Mouse (Mus musculus): ENCODE results near the gene Tex9. TPM values are rescaled to one million over a fixed set of nuclear protein-coding genes. Genes with fewer than 3 reads are reported as not detected.
"Not testable (repeated sequence)": the region's sequence is repeated elsewhere in the genome, so short reads cannot be mapped to it uniquely, and the experiment has no call there.

Gene Tex9
- total RNA-seq, 1 experiment from 2014 or later: 6.7 TPM

DNA sequence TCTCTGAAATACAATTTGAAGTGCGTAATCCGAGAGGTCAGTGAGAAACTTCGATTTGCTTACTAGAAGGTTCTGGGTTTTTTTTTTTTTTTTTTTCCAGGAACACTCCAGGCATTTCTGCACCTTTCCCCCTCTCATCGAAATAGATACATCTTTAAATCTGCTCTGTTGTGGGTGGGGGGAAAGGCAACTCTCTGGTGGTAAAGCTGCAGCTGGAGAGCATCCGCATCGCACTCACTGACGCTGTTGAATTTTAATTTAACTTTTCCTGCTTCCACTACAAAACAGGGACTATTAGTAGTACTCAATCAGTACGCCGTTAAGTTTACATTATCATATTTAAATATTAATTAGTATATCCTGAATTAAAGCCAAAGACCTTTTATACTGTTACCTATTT is 53.3 kb downstream of the Tex9 start:
- no peak for DNase-seq

DNA sequence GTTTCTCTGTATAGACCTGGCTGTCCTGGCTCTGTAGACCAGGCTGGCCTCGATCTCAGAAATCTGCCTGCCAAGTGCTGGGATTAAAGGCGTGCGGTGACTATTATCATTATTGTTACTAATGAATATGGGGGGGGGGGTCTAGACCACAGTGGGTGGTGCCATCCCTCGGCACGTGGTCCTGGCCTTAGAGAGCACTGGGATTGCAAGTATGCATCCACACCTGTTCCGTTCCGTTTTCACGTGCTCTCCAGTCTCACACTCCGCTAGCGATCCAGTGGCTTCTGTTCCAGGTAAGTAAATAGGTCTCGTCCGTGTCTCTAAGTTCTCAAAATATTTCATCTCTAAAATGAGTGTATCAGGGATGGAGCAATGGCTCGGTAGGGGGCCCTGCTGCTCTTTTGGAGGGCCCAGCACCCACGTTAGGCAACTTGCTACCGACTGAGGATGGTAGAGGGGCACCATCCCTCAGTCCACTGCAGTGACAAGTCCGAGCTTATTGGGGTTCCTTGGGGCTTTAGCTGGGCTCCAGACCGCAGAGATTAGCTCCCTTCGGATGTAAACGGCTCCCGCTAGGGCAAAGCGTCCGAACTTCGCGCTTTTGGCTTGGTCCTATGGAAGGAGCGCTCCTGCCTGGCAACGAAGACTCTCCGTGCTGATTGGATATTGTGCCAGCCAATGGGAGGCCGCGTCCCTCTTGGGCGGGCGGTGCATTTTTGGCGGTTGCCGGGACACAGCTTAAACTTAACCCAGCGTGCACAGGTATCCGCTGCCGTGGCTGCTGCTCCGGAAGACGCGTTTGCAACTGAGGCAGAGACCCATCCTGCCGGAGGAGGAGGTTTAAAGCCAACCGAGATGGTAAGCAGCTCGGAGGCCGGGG is 54.0 kb downstream of the Tex9 start, which contains the start of gene Mns1:
Gene Mns1 (plus strand): TSS at position 190 of the 880 bp plus-strand sequence.
- peak; percentile 96 for DNase-seq

DNA sequence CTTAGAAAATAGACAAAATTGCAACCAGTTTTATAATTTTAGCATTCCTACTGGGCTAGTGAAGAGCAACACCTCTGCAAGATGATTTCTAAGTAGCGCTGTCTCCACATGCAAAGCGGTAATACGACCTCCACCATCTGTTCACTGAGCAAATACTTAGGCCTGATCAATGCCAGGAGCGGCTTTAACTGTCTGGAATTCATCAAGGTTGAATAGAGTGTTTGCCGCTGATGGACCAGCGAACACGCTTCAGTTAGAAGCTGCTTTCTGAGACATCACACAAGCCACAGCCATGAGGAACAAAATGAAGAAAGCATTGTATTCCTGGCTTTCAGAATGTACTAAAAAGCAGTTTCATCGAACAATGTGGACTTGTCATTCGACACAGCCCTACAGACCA is 57.1 kb downstream of the Tex9 start:
- no peak for DNase-seq

DNA sequence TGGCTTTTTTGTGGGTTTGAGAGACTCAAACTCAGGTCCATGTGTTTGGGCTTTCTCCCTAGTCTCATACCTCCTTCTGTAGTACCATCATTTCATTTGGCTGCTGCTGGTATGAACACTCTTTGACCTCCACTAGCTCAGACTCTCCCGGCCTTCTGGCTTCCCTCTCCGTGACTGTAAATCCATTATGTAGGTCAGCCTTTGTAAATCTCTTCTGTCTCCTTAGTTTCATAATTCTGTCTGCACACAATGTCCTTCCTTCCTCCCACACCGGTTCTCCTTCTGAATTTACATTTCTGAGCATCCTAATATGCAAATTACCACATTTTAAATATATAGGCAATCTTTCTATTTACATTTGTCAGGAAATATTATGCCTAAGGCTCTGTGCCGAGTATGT is 64.2 kb downstream of the Tex9 start:
- peak; percentile 23 for DNase-seq

DNA sequence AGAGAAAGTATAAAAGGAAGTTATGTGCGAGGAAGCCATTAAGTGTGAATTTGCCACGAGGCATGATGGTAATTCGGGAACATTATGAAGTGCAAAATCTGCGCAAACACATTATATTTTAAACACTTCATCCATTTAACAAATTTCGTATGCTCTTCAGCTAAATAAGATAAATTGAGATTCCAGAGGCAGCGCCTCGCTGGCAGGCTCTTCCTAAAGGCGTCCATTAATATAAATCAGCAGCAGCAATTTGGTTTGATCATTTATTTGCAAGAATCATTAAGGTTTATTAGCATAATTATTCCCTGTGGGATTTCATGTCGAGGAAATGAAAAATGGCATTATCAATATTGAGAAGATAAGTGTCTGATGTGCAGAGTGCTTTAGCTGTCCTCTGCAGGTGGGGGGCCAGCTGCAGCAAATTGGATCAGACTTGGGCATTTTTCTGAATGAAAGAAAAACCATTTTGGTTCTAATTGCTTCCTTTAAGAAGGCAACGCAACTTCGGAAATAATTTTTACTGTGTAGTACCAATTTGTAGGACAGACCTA is 66.6 kb downstream of the Tex9 start:
- DNase-seq: no peak

DNA sequence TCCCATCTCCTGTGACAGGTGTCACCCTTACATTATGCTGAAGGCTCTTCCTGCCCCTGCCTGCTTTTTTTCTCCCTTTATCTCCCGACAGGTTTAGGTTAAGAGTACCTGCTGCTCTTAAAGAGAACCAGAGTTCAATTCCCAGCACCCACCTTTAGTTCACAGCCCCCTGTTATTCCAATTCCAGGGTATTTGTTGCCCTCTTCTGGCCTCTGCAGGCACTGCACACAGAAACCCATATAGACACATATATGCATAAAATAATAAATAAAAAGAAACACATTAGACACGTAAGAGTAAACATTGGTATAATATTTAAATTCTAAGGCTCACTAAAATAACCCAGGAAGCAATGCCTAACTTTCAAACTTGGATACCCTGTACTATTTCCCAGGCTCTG is 69.3 kb downstream of the Tex9 start:
- DNase-seq: no peak

DNA sequence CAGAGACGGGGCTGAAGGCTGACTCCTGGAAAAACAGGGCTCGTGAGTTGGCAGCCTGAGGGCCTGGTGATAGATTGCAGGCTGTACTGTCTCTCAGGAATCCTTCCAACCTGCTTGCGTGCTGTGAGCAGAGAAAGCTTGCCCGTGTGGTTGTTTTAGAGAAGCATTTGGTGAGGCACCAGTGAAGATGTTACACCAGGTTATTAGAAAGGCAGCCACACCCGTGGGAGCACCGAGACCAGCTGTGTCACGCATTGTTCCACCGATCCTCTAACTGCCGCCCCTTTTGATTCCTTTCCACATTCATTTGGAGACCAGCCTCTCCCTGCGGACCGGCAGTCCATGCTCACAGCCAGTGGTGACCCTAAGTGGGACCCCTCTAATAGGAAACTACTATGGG is 69.7 kb downstream of the Tex9 start:
- DNase-seq: no peak

DNA sequence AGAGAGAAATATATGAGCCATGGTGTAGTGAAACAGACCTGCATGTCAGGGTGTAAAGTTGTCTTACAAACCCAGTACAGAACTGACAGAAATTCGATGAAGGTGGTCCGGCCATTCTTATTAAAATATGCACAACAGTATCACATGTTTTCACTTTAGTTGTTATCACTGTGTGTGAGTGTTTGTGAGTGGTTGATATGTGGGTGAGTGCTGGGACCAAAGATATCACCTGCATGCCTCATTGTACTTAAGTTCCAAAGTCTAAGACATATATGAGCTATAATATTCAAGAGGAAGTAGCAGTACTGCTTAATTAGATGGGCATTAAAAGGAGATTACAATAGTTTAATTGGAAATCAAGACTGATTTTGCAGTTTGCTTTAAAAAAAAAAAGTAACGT is 71.5 kb downstream of the Tex9 start:
- DNase-seq: no peak

DNA sequence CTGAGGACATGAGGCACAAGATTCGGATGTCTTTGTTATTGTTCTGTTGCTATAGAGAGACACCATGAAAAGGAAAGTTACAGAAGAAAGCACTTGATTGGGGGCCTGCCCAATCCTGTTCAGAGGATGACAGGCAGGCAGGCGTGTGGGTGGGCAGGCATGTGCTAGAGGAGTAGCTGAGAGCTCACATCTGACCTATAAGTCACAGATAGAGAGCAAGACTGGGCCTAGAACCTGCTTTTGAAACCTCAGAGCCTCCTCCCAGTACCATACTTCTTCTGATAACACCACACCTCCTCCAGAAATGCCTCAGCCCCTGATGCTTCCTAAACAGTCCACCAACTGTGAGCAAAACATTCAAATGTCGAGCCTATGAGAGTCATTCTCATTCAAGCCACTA is 73.6 kb downstream of the Tex9 start:
- DNase-seq: no peak

DNA sequence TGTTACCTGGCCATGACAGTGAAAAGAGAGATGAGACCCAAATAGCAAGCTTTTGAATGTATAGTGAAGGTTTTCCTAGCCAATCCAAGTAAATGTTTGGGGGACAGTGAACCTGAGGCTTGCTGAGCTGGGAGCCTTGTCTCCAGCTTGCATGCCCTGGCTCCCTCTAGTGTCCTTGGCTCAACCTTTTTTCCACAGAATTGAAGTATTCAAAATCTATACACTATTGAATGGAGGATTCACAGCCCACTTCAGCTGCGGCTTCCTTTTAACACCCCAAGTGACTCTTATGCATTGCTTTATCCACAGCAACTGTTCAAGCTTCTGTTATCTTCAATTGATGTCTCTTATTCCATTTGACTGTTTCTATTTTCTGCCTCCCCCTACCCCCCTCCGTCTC is 80.3 kb downstream of the Tex9 start:
- DNase-seq: no peak

DNA sequence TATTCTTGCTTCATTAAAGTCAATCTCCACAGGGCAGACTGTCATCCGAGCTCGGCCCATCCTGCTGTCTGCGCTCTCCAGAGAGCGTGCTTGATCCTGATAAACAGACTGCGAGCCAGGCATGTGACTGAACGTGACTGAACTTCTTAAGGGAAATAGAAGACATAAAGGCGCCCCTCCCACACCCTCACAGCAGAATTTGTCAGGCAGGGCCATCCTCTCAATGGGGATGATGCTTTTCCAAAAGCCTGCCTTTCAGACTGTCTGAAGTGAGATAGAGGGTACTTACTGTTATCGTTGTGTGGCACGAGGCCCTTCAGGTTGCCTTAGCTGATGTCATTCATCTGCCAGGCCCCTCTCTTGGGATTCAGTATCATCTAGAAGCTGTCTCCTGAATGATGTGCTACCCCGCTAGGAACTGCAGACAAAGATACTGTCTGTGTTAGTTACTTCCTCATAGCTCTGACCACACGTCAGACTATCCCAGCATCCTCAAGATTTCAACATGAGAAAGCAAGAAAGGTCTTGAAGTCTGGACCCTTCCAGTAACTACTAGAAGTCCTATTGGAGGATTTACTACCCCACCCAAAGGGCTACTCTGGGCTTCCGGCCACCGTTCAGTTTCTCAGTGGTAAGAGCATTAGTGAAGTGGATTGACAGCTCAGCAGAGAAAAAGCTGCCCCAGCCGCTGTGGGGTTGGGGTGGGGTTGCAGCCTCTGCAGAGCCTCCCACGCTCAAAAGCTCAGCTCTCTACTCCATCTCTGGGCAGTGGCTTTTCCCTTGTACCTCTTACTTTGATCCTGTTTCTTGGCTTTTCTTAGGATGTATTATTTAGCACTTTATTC is 82.4 kb downstream of the Tex9 start:
- no peak for DNase-seq

DNA sequence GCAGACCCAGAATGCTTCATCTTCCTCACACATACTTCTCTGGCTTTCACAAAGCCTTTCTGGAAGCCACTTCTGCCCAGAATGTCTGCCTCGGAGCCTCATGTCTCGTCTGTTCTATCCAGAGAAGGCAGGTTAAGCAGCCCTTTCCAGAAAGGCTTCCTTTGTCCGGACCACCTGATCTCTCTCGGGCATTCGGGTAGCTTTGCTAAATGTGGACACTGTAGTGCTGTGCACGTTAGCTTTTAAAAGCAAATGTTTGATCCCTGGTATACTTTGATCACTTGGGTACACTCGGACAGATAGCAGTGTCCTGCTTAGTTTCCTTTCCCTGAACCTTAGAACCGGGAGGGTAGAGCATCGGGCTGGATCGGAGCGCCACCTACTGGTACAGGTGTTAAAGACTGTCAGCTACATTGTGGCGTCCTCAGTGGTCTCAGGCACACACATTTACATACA is 83.9 kb downstream of the Tex9 start:
- peak; percentile 84 for DNase-seq

DNA sequence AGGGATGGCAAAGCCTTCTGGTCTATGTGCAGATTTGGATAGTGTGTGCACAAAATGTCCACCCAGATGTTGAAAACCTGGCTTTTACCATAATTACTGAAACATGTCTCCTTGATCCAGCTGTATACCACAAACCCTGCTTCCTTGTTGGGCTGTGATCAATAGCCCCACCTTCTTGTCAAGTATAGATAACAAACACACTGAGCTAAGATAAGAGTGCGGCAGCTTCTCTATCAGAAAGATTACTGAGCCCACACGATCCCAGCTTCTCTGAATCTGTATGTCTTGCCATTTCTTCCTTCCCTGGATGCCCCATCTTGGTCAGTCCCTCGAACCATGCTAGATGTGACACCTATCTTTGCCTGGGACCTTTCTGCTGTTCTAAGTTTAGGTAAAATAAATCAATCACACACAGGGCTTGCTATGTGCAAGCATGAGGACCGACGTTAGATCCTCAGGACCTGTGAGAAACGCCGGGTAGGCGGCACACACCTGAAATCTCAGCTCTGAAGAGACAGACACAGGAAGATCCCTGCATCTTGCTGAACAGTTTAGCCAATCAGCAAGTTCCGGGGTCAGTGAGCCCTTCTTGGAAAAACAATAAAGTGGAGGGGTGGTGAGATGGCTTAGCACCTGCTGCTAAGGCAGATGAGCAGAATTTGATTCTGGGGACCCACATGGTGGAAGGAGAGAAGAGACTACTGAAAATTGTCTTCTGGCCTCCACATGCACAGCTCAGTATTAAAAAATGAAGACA is 86.0 kb downstream of the Tex9 start:
- DNase-seq: no peak

DNA sequence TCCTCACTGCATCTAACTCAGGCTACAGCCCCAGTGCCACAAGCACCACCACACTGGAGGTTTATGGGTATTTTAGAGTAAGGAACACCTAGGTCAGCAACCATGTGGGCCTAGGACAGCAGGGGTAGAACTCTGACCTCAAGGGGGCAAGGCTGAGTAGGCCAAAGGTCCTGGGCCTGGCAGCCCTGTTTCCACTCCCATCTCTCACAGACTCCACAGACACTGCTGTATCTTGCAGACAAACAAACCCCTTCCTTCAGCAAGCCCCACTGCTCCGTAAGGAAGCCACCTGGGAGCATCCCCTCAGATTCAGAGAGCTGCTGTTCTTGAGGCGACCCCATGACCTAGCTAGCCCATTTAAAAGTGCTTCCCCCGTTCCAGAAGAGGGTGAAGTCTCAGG is 87.1 kb downstream of the Tex9 start:
- no peak for DNase-seq

DNA sequence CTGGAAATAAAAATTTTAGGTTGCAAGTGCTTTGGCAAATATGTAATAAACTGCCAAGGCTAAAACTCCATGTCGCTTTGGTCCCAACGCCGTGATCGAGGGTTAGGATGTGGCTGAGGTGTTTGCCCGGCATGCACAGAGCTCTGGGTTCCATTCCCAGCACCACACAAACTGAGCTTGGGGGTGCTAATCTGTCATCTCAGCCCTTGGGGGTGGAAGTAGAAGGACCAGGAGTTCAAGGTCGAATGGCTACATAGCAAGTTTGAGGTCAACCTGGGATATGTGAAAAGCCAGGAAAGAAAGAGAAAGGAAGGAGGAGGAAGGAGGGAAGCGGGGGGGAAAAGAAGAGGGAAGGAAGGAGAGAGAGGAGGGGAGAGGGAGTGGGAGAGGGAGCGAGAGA is 87.6 kb downstream of the Tex9 start:
- DNase-seq: no peak

DNA sequence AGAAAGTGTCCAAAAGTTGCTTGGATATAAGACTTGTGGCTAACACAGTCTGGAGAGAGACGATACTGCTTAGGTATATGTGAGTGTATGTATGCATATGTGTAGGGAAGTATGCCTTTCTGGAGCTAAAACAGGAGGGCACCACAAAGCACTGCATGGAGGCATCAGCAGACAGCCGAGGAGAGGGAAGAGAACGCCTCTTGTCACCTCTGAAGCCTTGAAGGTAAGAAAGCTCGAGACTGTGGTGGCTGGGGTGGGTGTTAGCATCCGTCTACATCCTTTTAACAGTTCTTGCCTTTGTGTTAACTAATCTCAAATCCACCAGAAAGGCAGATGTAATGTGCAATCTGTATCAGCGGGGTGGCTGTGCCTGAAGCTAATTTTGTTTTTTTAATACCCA is 88.6 kb downstream of the Tex9 start:
- no peak for DNase-seq

DNA sequence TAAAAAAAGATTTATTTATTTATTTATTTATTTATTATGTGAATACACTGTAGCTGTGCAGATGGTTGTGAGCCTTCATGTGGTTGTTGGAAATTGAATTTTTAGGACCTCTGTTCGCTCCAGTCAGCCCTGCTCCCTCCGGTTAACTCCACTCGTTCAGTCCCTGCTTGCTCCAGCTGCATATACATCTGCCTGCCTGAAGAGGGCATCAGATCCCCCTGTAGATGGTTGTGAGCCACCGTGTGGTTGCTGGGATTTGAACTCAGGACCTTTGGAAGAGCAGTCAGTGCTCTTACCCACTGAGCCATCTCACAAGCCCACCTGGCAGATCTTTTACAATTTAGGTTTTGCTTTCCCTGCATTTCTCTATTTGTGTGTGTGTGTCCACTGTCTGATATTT is 90.2 kb downstream of the Tex9 start:
- not testable (repeated sequence) for DNase-seq

Small RNA genes within 50 kb of the gene (microRNA-seq; reads per million reads assigned to microRNA genes)
- gene Gm28010: 0 reads per million in 2 experiments

Other genes starting within 250 kb of the Tex9 start
- 30.0 and 38.0 TPM in 2 replicates for gene Zfp280d, start 217.4 kb downstream of the Tex9 start, total RNA-seq (2021)
- gene Mns1, start 54.2 kb downstream of the Tex9 start, total RNA-seq (2021): 3.9 and 6.8 TPM in 2 replicates
- 22.4 and 26.7 TPM in 2 replicates for gene Rfx7, start 40.0 kb upstream of the Tex9 start, total RNA-seq (2021)
- 490 and 493 TPM in 2 replicates for gene Nedd4, start 170.1 kb upstream of the Tex9 start, total RNA-seq (2021)

Data from adrenal gland, postnatal 14 days (tissue).